Mouse (Mus musculus) myocyte (in vitro differentiated cells): Measurements from ENCODE around the gene Pparg. TPM values are rescaled to one million over a fixed set of nuclear protein-coding genes. Genes with fewer than 3 reads are reported as not detected.

Source experiments
- H3K27me3 ChIP-seq: one replicate; pipeline ENCODE4 v1.6.1; 2011; ENCODE audit not compliant: control insufficient read depth, insufficient read depth, insufficient read length
- H3K36me3 ChIP-seq: one replicate; pipeline ENCODE4 v1.6.1; 2011; ENCODE audit not compliant: control insufficient read depth, insufficient read depth
- H3K4me2 ChIP-seq: one replicate; pipeline ENCODE4 v1.6.1; 2011; ENCODE audit warnings: low read depth, control low read depth
- H3K4me3 ChIP-seq: one replicate; pipeline ENCODE4 v1.5.1; 2011; ENCODE audit warnings: mild to moderate bottlenecking, control low read depth, moderate library complexity
- H3K79me2 ChIP-seq: one replicate; pipeline ENCODE4 v1.6.1; 2011; ENCODE audit not compliant: control insufficient read depth, insufficient read depth
- H3ac ChIP-seq: one replicate; pipeline ENCODE4 v1.6.1; 2011; ENCODE audit not compliant: control insufficient read depth, insufficient read length
- CEBPB ChIP-seq: IDR thresholded peaks from 2 replicates; pipeline ENCODE4 v1.6.1; 2011; ENCODE audit warnings: mild to moderate bottlenecking, moderate library complexity; ENCODE audit not compliant: poor library complexity, insufficient read depth, severe bottlenecking
- E2F4 ChIP-seq: IDR thresholded peaks from one replicate; pipeline ENCODE4 v1.6.1; 2011; ENCODE audit warnings: mild to moderate bottlenecking, control low read depth, moderate library complexity; ENCODE audit not compliant: insufficient read depth
- MAX ChIP-seq: IDR thresholded peaks from one replicate; pipeline ENCODE4 v1.6.1; 2011; ENCODE audit warnings: low read depth, mild to moderate bottlenecking, control low read depth
- MYOD1 ChIP-seq, 3 experiments: IDR thresholded peaks; one replicate each; pipeline ENCODE4 v1.6.1; 2011; ENCODE audit warnings: control low read depth in 2 of 3, low read depth in 2 of 3, mild to moderate bottlenecking in 2 of 3, moderate library complexity in 1 of 3; ENCODE audit not compliant: insufficient read length in 2 of 3, control insufficient read depth in 1 of 3
- MYOG ChIP-seq, 3 experiments: IDR thresholded peaks; one replicate each; pipeline ENCODE4 v1.6.1; 2011; ENCODE audit warnings: control low read depth in 2 of 3, low read depth in 2 of 3, mild to moderate bottlenecking in 2 of 3; ENCODE audit not compliant: insufficient read length in 2 of 3, control insufficient read depth in 1 of 3, insufficient read depth in 1 of 3
- POLR2A ChIP-seq: IDR thresholded peaks from one replicate; pipeline ENCODE4 v1.6.1; 2011; ENCODE audit warnings: low read depth, mild to moderate bottlenecking, control low read depth, moderate library complexity; ENCODE audit not compliant: insufficient read length
- POLR2AphosphoS2 ChIP-seq: IDR thresholded peaks from one replicate; pipeline ENCODE4 v1.6.1; 2011; ENCODE audit warnings: low read depth, control low read depth; ENCODE audit not compliant: insufficient read length
- REST ChIP-seq: IDR thresholded peaks from one replicate; pipeline ENCODE4 v1.6.1; 2011; ENCODE audit warnings: mild to moderate bottlenecking, control low read depth, moderate library complexity; ENCODE audit not compliant: insufficient read depth, insufficient read length
- SRF ChIP-seq: IDR thresholded peaks from one replicate; pipeline ENCODE4 v1.6.1; 2011; ENCODE audit warnings: low read depth; ENCODE audit not compliant: control insufficient read depth, insufficient read length
- TCF12 ChIP-seq: IDR thresholded peaks from one replicate; pipeline ENCODE4 v1.6.1; 2011; ENCODE audit warnings: mild to moderate bottlenecking, control low read depth; ENCODE audit not compliant: poor library complexity, insufficient read depth, severe bottlenecking
- TCF3 ChIP-seq: IDR thresholded peaks from one replicate; pipeline ENCODE4 v1.6.1; 2011; ENCODE audit warnings: low read depth, control low read depth; ENCODE audit not compliant: insufficient read length
- USF1 ChIP-seq: IDR thresholded peaks from one replicate; pipeline ENCODE4 v1.6.1; 2011; ENCODE audit warnings: low read depth, mild to moderate bottlenecking, control low read depth, moderate library complexity
- polyA plus RNA-seq: library from polyadenylated mRNA; unstranded; fragments of >200 nt; fragmentation: generic; extraction: Trizol; gene quantifications from one replicate; pipeline ENCODE4 v1.2.1, GENCODE M21; 2012; ENCODE audit warnings: missing spikeins

The Pparg gene
- polyA plus RNA-seq, 1 experiment = 2.2 TPM

DNA sequence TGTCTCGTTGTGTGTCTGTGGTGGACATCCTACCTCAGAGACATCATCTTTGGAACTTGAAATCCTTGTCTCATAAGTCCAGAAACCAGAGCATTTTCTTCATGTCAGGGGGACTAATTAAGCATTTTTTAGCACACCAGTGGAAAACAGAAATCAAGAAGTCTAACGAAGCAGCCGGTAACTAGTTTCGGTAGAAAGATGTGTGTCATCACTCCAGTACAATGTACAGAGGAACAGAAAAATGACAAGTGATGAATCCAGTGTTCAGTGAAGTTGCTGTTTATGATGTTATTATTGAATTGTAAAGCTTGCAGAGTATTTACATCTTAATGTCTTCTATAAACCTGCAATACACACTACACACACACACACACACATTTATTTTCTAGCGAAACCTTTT, 19.8 kb downstream of the Pparg start:
- H3K27me3 ChIP-seq = no peaks in the 10 kb centered on the region
- TF ChIP-seq MAX (no peak), POLR2AphosphoS2 (no peak)

DNA sequence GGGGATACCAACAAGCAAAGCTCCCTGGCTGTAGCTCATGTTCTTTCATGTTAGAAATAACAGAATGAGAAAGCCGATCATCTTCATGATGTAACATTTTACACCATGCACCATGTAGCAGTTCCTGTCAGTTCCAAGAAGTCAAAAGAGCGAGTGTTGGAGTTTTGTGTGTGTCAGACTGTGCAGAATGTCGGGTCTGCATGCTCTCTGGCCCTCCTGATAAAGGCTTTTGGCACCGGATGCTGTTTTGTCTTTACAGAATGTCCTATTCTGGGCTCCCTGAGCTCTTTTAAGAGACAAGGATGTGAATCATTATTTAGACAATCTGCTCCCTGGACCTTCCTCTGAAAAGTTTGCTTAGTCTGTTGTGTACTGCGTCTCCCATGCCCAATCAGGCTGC, 22.0 kb downstream of the Pparg start:
- no peak for TF ChIP-seq USF1
- TF ChIP-seq SRF = no peak
- no peak for TF ChIP-seq MAX
- no peak for TF ChIP-seq E2F4
- no peak for TF ChIP-seq MYOD1 (IDR thresholded peaks at IDR 0.05; ENCODE audit: control insufficient read depth in 1 of 3, insufficient read length in 2 of 3, low read depth in 2 of 3)
- no peak for TF ChIP-seq MYOG (IDR thresholded peaks at IDR 0.05; ENCODE audit: control insufficient read depth in 1 of 3, insufficient read depth in 1 of 3, insufficient read length in 2 of 3, low read depth in 2 of 3)
- no peak for TF ChIP-seq TCF3
- TF ChIP-seq POLR2AphosphoS2 = no peak
- no peak for TF ChIP-seq CEBPB
- Histone ChIP-seq H3K4me2 (no peak overlapping the region), H3K4me3 (no peak overlapping the region), H3K79me2 (no peaks in the 10 kb centered on the region), H3ac (no peak overlapping the region), H3K36me3 (no peaks in the 10 kb centered on the region), H3K27me3 (no peaks in the 10 kb centered on the region)

More for the DNA sequence above, 19.8 kb downstream of the Pparg start:
- Histone ChIP-seq H3K79me2 (no peaks in the 10 kb centered on the region), H3K36me3 (no peaks in the 10 kb centered on the region), H3K4me2 (no peak overlapping the region), H3K4me3 (no peak overlapping the region), H3ac (no peak overlapping the region)

DNA sequence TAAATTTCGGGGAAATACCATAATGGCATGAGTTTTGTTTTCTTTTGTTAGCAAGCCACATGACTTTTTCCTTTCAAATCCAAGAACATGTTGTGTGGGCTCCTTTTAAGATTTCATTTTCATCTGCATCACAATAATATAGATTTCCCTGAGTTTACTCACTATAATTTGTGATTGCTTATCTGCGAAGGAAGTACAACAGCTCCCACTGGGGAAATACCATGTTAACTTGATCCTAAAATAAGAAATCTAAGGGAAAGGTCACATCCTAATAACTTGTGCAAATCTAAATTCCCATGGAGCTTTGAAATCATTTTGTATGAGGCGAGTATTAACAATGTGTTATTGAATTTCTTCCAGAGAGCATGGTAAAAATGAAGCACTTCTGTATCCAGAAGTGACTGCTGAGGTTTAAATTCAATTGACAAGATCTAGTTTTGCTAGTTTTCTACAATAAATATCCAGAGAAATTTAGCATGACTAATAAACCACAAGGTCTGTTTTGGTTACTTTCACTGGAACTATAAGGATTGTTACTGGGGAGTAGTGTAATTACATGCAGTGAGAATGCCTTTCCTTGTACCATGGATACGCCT, 29.3 kb downstream of the Pparg start:
- H3K4me2 ChIP-seq = peak overlapping the region; percentile 36
- TF ChIP-seq TCF12 (no peak), REST (no peak), POLR2AphosphoS2 (no peak), POLR2A (no peak), TCF3 (no peak), E2F4 (no peak), MYOG (IDR thresholded peaks at IDR 0.05; ENCODE audit: control insufficient read depth in 1 of 3, insufficient read depth in 1 of 3, insufficient read length in 2 of 3, low read depth in 2 of 3) (no peak), MYOD1 (IDR thresholded peaks at IDR 0.05; ENCODE audit: control insufficient read depth in 1 of 3, insufficient read length in 2 of 3, low read depth in 2 of 3) (no peak), SRF (no peak), USF1 (no peak), CEBPB (no peak), MAX (no peak)
- no peak overlapping the region for H3K4me3 ChIP-seq
- H3K79me2 ChIP-seq = no peaks in the 10 kb centered on the region
- H3K27me3 ChIP-seq = no peaks in the 10 kb centered on the region
- H3K36me3 ChIP-seq = no peaks in the 10 kb centered on the region
- no peak overlapping the region for H3ac ChIP-seq

DNA sequence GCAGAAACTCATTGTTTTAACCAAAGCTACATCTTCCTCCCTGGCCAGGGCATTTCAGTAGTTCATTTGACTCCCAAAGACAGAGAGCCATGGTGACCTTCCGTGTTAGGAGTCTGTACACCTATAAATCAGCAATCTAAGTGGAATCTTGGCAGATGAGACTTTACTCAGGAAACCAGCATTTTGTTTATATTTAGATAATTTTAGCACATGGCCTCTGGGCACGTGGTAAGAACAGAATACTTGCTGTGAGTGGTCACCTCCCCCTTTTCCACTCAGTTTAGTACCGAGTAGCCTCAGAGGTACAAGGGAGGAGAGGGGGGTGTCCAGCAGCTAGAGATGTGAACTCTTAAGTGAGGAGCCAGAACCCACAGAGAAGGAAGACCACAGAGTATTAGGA, 36.2 kb downstream of the Pparg start:
- no peak for TF ChIP-seq MAX
- no peak for TF ChIP-seq POLR2A
- TF ChIP-seq POLR2AphosphoS2 = no peak
- no peak for TF ChIP-seq REST
- TF ChIP-seq TCF12 = no peak
- TF ChIP-seq SRF = no peak
- TF ChIP-seq MYOG (IDR thresholded peaks at IDR 0.05; ENCODE audit: control insufficient read depth in 1 of 3, insufficient read depth in 1 of 3, insufficient read length in 2 of 3, low read depth in 2 of 3) = no peak
- TF ChIP-seq TCF3 = no peak
- no peak for TF ChIP-seq CEBPB
- no peak for TF ChIP-seq MYOD1 (IDR thresholded peaks at IDR 0.05; ENCODE audit: control insufficient read depth in 1 of 3, insufficient read length in 2 of 3, low read depth in 2 of 3)
- TF ChIP-seq E2F4 = no peak
- no peak for TF ChIP-seq USF1
- Histone ChIP-seq H3K27me3 (no peaks in the 10 kb centered on the region), H3K79me2 (no peaks in the 10 kb centered on the region), H3K4me3 (no peak overlapping the region), H3K36me3 (no peaks in the 10 kb centered on the region), H3K4me2 (no peak overlapping the region), H3ac (no peak overlapping the region)

DNA sequence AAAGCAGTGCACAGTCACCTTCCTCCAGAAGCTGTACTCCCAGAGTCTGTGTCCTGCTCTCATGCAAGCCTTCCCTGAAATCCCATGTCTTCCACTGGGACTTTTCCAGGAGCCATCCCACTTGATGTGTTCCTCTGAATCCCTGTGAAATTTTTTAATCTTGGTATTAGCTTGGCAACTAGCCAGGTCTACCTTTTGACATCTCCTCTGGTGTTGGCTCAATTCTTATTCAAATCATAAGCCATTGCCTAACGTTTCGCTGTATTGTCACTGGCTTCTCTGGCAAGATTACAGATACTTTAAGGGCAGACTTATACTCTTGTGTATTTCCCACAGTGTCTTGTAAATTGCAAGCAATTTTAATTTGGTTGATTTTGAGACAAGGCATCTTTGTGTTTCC, 43.6 kb downstream of the Pparg start:
- Histone ChIP-seq H3K4me3 (no peak overlapping the region), H3ac (no peak overlapping the region), H3K27me3 (no peaks in the 10 kb centered on the region), H3K4me2 (no peak overlapping the region), H3K79me2 (no peaks in the 10 kb centered on the region), H3K36me3 (no peaks in the 10 kb centered on the region)
- no peak for TF ChIP-seq POLR2A
- TF ChIP-seq MYOD1 (IDR thresholded peaks at IDR 0.05; ENCODE audit: control insufficient read depth in 1 of 3, insufficient read length in 2 of 3, low read depth in 2 of 3) = no peak
- TF ChIP-seq USF1 = no peak
- no peak for TF ChIP-seq TCF12
- TF ChIP-seq E2F4 = no peak
- TF ChIP-seq TCF3 = no peak
- no peak for TF ChIP-seq SRF
- TF ChIP-seq MAX = no peak
- no peak for TF ChIP-seq MYOG (IDR thresholded peaks at IDR 0.05; ENCODE audit: control insufficient read depth in 1 of 3, insufficient read depth in 1 of 3, insufficient read length in 2 of 3, low read depth in 2 of 3)
- TF ChIP-seq CEBPB = no peak
- no peak for TF ChIP-seq REST
- TF ChIP-seq POLR2AphosphoS2 = no peak
